Mouse (Mus musculus): ENCODE data around the gene Atp6v1g3.

The Atp6v1g3 gene

GRCm38 (mm10) chr1:138289455-138290425 lies 16.2 kb downstream of the Atp6v1g3 start:
- no peak for DNase-seq (ENCODE audit: low spot score)

GRCm38 (mm10) chr1:138291463-138291862 lies 17.9 kb downstream of the Atp6v1g3 start:
- no peak for DNase-seq (ENCODE audit: low spot score)

GRCm38 (mm10) chr1:138294487-138294886 lies 20.9 kb downstream of the Atp6v1g3 start:
- DNase-seq (ENCODE audit: low spot score), result no peak

- no peak for DNase-seq (ENCODE audit: low spot score)
Observed at GRCm38 (mm10) chr1:138298156-138298555, 24.6 kb downstream of the Atp6v1g3 start.

GRCm38 (mm10) chr1:138299576-138299975 lies 26.0 kb downstream of the Atp6v1g3 start:
- no peak for DNase-seq (ENCODE audit: low spot score)

GRCm38 (mm10) chr1:138301920-138302319 lies 28.4 kb downstream of the Atp6v1g3 start:
- no peak for DNase-seq (ENCODE audit: low spot score)

- DNase-seq (ENCODE audit: low spot score), result no peak
Observed at GRCm38 (mm10) chr1:138302756-138303155, 29.2 kb downstream of the Atp6v1g3 start.

GRCm38 (mm10) chr1:138303296-138303695 lies 29.8 kb downstream of the Atp6v1g3 start:
- no peak for DNase-seq (ENCODE audit: low spot score)

GRCm38 (mm10) chr1:138304141-138304915 lies 30.8 kb downstream of the Atp6v1g3 start:
- DNase-seq (ENCODE audit: low spot score), result no peak

GRCm38 (mm10) chr1:138322657-138323056 lies 49.1 kb downstream of the Atp6v1g3 start:
- DNase-seq (ENCODE audit: low spot score), result no peak

- DNase-seq (ENCODE audit: low spot score), result no peak
Observed at GRCm38 (mm10) chr1:138323076-138323630, 49.6 kb downstream of the Atp6v1g3 start.

- no peak for DNase-seq (ENCODE audit: low spot score)
Observed at GRCm38 (mm10) chr1:138326091-138326490, 52.6 kb downstream of the Atp6v1g3 start.

GRCm38 (mm10) chr1:138326566-138326965 lies 53.0 kb downstream of the Atp6v1g3 start:
- no peak for DNase-seq (ENCODE audit: low spot score)

GRCm38 (mm10) chr1:138327466-138328245 lies 54.1 kb downstream of the Atp6v1g3 start:
- DNase-seq (ENCODE audit: low spot score), result no peak

- DNase-seq (ENCODE audit: low spot score), result peak; percentile 27
Observed at GRCm38 (mm10) chr1:138328320-138328719, 54.8 kb downstream of the Atp6v1g3 start.

GRCm38 (mm10) chr1:138330556-138330955 lies 57.0 kb downstream of the Atp6v1g3 start:
- no peak for DNase-seq (ENCODE audit: low spot score)

GRCm38 (mm10) chr1:138331596-138331995 lies 58.1 kb downstream of the Atp6v1g3 start:
- DNase-seq (ENCODE audit: low spot score), result no peak

GRCm38 (mm10) chr1:138334701-138335100 lies 61.2 kb downstream of the Atp6v1g3 start:
- DNase-seq (ENCODE audit: low spot score), result no peak

GRCm38 (mm10) chr1:138337417-138337816 lies 63.9 kb downstream of the Atp6v1g3 start:
- DNase-seq (ENCODE audit: low spot score), result no peak
